Mouse (Mus musculus): ENCODE measurements around the gene Ampd3. TPM values are rescaled to one million over a fixed set of nuclear protein-coding genes. Genes with fewer than 3 reads are reported as not detected.

Gene Ampd3
- polyA plus RNA-seq, 1 experiment from 2014 or later: 8.5 TPM

- WGBS: 93% methylated on average over 11 of the region's 11 CpGs
- H3K4me3 ChIP-seq (replicated peaks; ENCODE audit: low read length): no peak overlapping the region
- H3K9ac ChIP-seq (replicated peaks; ENCODE audit: low read depth, low read length): no peak overlapping the region
- peaks cover 3% of the 10 kb centered on the region; the same call in 1 of the 2 replicates for H3K4me1 ChIP-seq (replicated peaks; ENCODE audit: control insufficient read depth, insufficient read depth, low read length)
- no peak overlapping the region for H3K27ac ChIP-seq (ENCODE audit: low read length)
- no peaks in the 10 kb centered on the region for H3K9me3 ChIP-seq (ENCODE audit: control insufficient read depth, low read length)
- no peak overlapping the region for H3K4me2 ChIP-seq (ENCODE audit: low read length)
- H3K27me3 ChIP-seq (replicated peaks; ENCODE audit: control insufficient read depth, insufficient read depth, low read length): no peaks in the 10 kb centered on the region
- ATAC-seq: no peak
- H3K36me3 ChIP-seq (ENCODE audit: control insufficient read depth, insufficient read depth): no peaks in the 10 kb centered on the region
Observed at GRCm38 (mm10) chr7:110818787-110819350, 50.9 kb downstream of the Ampd3 start.

DNA sequence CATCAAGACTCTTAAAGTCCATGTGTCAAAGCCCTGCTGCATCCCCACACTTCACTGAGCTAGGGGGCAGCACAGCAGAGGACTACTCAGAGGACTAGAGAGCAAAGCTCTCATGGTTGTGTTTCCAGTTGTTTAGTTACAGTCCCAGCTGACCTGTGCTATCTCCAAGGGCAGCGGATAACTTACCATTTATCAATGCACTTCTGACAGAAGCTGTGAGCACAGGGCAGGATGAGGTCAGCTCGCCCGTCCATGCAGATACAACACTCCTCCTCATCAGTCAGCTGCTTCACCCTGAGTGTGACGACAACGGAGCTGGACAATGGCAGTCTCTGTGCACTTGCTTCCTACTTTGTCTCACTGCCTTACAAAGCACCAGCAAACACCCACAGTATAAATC, 53.1 kb downstream of the Ampd3 start:
- no peak for ATAC-seq
- 59% methylated on average over 5 of the region's 5 CpGs for WGBS
- Histone ChIP-seq H3K4me3 (replicated peaks; ENCODE audit: low read length) (no peak overlapping the region), H3K9me3 (ENCODE audit: control insufficient read depth, low read length) (no peaks in the 10 kb centered on the region), H3K27me3 (replicated peaks; ENCODE audit: control insufficient read depth, insufficient read depth, low read length) (no peaks in the 10 kb centered on the region), H3K27ac (ENCODE audit: low read length) (no peak overlapping the region), H3K4me1 (replicated peaks; ENCODE audit: control insufficient read depth, insufficient read depth, low read length) (peaks cover 3% of the 10 kb centered on the region; the same call in 1 of the 2 replicates), H3K36me3 (ENCODE audit: control insufficient read depth, insufficient read depth) (peaks cover 7% of the 10 kb centered on the region), H3K4me2 (ENCODE audit: low read length) (no peak overlapping the region), H3K9ac (replicated peaks; ENCODE audit: low read depth, low read length) (no peak overlapping the region)

- Histone ChIP-seq H3K27me3 (replicated peaks; ENCODE audit: control insufficient read depth, insufficient read depth, low read length) (no peaks in the 10 kb centered on the region), H3K4me2 (ENCODE audit: low read length) (no peak overlapping the region), H3K4me1 (replicated peaks; ENCODE audit: control insufficient read depth, insufficient read depth, low read length) (peaks cover 3% of the 10 kb centered on the region; the same call in 1 of the 2 replicates), H3K9ac (replicated peaks; ENCODE audit: low read depth, low read length) (no peak overlapping the region), H3K9me3 (ENCODE audit: control insufficient read depth, low read length) (no peaks in the 10 kb centered on the region), H3K27ac (ENCODE audit: low read length) (no peak overlapping the region), H3K4me3 (replicated peaks; ENCODE audit: low read length) (no peak overlapping the region), H3K36me3 (ENCODE audit: control insufficient read depth, insufficient read depth) (peaks cover 7% of the 10 kb centered on the region)
- WGBS: 52% methylated on average over 3 of the region's 3 CpGs
- no peak for ATAC-seq
Observed at GRCm38 (mm10) chr7:110821653-110822052, 53.6 kb downstream of the Ampd3 start.

- Histone ChIP-seq H3K27me3 (replicated peaks; ENCODE audit: control insufficient read depth, insufficient read depth, low read length) (no peaks in the 10 kb centered on the region), H3K36me3 (ENCODE audit: control insufficient read depth, insufficient read depth) (peaks cover 7% of the 10 kb centered on the region), H3K9me3 (ENCODE audit: control insufficient read depth, low read length) (no peaks in the 10 kb centered on the region), H3K4me2 (ENCODE audit: low read length) (no peak overlapping the region), H3K27ac (ENCODE audit: low read length) (no peak overlapping the region), H3K4me1 (replicated peaks; ENCODE audit: control insufficient read depth, insufficient read depth, low read length) (peaks cover 3% of the 10 kb centered on the region; the same call in 1 of the 2 replicates), H3K4me3 (replicated peaks; ENCODE audit: low read length) (no peak overlapping the region), H3K9ac (replicated peaks; ENCODE audit: low read depth, low read length) (no peak overlapping the region)
- WGBS: 77% methylated on average over 4 of the region's 4 CpGs
- ATAC-seq: no peak
Observed at GRCm38 (mm10) chr7:110822055-110822454, 54.0 kb downstream of the Ampd3 start.

GRCm38 (mm10) chr7:110823076-110823475, 55.1 kb downstream of the Ampd3 start:
- H3K27ac ChIP-seq (ENCODE audit: low read length): no peak overlapping the region
- no peak overlapping the region for H3K4me3 ChIP-seq (replicated peaks; ENCODE audit: low read length)
- H3K9ac ChIP-seq (replicated peaks; ENCODE audit: low read depth, low read length): no peak overlapping the region
- whole genome bisulfite sequencing: 89% methylated on average over 8 of the region's 8 CpGs
- H3K36me3 ChIP-seq (ENCODE audit: control insufficient read depth, insufficient read depth): peaks cover 7% of the 10 kb centered on the region
- no peak for ATAC-seq
- H3K9me3 ChIP-seq (ENCODE audit: control insufficient read depth, low read length): no peaks in the 10 kb centered on the region
- H3K4me1 ChIP-seq (replicated peaks; ENCODE audit: control insufficient read depth, insufficient read depth, low read length): peaks cover 3% of the 10 kb centered on the region; the same call in 1 of the 2 replicates
- no peak overlapping the region for H3K4me2 ChIP-seq (ENCODE audit: low read length)
- H3K27me3 ChIP-seq (replicated peaks; ENCODE audit: control insufficient read depth, insufficient read depth, low read length): no peaks in the 10 kb centered on the region

- Histone ChIP-seq H3K27me3 (replicated peaks; ENCODE audit: control insufficient read depth, insufficient read depth, low read length) (no peaks in the 10 kb centered on the region), H3K36me3 (ENCODE audit: control insufficient read depth, insufficient read depth) (peaks cover 7% of the 10 kb centered on the region), H3K27ac (ENCODE audit: low read length) (no peak overlapping the region), H3K4me3 (replicated peaks; ENCODE audit: low read length) (no peak overlapping the region), H3K4me2 (ENCODE audit: low read length) (no peak overlapping the region), H3K9me3 (ENCODE audit: control insufficient read depth, low read length) (no peaks in the 10 kb centered on the region), H3K9ac (replicated peaks; ENCODE audit: low read depth, low read length) (no peak overlapping the region), H3K4me1 (replicated peaks; ENCODE audit: control insufficient read depth, insufficient read depth, low read length) (peaks cover 3% of the 10 kb centered on the region; the same call in 1 of the 2 replicates)
- whole genome bisulfite sequencing: 78% methylated on average over 4 of the region's 4 CpGs
- ATAC-seq: no peak
Observed at GRCm38 (mm10) chr7:110823593-110823992, 55.6 kb downstream of the Ampd3 start.

DNA sequence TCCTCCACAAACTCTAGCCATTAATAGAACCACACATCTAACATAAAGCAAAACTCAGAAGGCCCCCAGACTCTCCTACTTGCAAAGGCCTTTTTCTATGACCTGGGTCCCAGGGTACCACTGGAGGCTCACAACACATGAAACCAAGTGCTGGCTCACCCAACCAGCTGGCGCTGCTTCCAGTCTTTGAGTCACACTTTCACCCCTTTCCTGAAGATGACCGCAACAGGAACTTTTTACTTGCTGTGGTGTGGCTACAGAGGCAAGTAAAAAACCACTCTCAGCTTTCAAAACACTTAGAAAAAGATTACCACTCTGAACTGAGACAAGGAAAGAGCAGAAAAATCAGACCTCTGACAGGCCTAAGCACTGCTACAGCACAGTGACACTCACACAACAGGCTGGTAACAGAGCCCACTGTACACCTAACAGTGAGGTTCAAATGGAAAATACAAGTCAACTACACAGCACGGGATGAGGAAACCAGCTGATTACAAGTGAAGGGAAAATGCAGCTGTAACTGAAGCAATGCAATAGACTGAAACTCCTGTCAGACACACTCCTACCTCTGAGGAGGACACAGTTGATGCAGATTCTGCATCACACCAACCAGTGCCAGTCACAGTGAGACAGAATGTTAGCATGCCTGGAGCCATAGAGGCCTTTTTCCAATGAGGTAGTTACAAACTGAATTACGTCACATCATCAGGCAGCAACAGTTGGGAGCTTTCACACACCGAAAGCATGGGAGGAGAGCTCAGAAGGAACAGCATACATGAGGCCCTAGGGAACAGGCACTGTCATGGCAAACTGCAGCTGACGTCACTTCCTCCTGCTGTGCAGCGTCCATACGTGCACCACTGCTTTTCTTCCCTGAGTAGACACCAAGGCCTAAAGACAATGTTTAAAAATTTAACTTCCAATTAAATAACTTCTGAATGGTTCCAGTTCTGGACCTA, 56.3 kb downstream of the Ampd3 start:
- Histone ChIP-seq H3K27me3 (replicated peaks; ENCODE audit: control insufficient read depth, insufficient read depth, low read length) (no peaks in the 10 kb centered on the region), H3K9me3 (ENCODE audit: control insufficient read depth, low read length) (no peaks in the 10 kb centered on the region), H3K4me2 (ENCODE audit: low read length) (no peak overlapping the region), H3K4me3 (replicated peaks; ENCODE audit: low read length) (no peak overlapping the region), H3K36me3 (ENCODE audit: control insufficient read depth, insufficient read depth) (peaks cover 7% of the 10 kb centered on the region), H3K4me1 (replicated peaks; ENCODE audit: control insufficient read depth, insufficient read depth, low read length) (peaks cover 3% of the 10 kb centered on the region; the same call in 1 of the 2 replicates), H3K27ac (ENCODE audit: low read length) (no peak overlapping the region), H3K9ac (replicated peaks; ENCODE audit: low read depth, low read length) (no peak overlapping the region)
- WGBS: 90% methylated on average over 8 of the region's 8 CpGs
- no peak for ATAC-seq

DNA sequence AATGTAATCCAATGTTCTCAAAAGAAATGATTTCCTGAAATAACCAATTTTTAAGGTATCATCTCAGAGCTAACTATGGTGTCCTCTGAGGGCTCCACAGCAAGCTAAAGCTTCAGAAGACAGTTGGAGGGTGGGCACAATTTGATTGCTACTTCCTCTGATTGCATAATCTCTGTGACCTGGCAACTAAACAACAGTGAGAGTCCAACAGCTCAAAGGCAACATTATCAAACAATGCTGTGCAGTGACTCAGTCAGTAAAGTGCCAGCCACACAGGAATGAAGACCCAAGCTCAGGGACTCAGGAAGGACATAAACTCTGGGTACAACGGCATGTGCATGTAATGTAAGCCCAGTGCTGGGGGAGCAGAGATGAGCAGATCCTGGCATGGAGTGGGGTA, 65.0 kb downstream of the Ampd3 start:
- H3K27ac ChIP-seq (ENCODE audit: low read length): no peak overlapping the region
- no peak for ATAC-seq
- H3K27me3 ChIP-seq (replicated peaks; ENCODE audit: control insufficient read depth, insufficient read depth, low read length): no peaks in the 10 kb centered on the region
- no peaks in the 10 kb centered on the region for H3K9me3 ChIP-seq (ENCODE audit: control insufficient read depth, low read length)
- 91% methylated on average over 1 of the region's 1 CpGs for WGBS
- no peaks in the 10 kb centered on the region; the same call in 1 of the 2 replicates for H3K36me3 ChIP-seq (ENCODE audit: control insufficient read depth, insufficient read depth)
- H3K9ac ChIP-seq (replicated peaks; ENCODE audit: low read depth, low read length): no peak overlapping the region
- no peaks in the 10 kb centered on the region for H3K4me1 ChIP-seq (replicated peaks; ENCODE audit: control insufficient read depth, insufficient read depth, low read length)
- H3K4me2 ChIP-seq (ENCODE audit: low read length): no peak overlapping the region
- no peak overlapping the region for H3K4me3 ChIP-seq (replicated peaks; ENCODE audit: low read length)

DNA sequence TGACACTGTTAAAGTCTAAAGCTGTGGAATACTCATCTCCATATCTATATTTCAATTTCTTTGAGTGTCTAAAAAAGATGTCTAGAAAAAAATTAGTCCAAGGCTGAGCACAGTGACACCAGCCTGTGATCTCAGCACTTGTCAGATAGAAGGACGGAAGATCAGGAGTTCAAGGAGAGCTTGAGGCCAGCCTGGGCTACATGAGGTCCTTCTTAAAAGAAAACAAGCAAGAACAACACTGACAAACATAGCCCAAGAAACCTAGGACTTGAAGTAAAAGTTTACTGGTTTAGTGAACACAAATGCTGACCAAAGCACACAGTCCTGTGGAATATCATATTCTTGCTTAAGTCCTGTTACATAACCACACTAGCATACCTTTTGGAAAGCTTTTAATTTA, 66.0 kb downstream of the Ampd3 start:
- H3K4me1 ChIP-seq (replicated peaks; ENCODE audit: control insufficient read depth, insufficient read depth, low read length): no peaks in the 10 kb centered on the region
- H3K4me3 ChIP-seq (replicated peaks; ENCODE audit: low read length): no peak overlapping the region
- no peak for ATAC-seq
- H3K9me3 ChIP-seq (ENCODE audit: control insufficient read depth, low read length): no peaks in the 10 kb centered on the region
- 100% methylated on average over 1 of the region's 1 CpGs for WGBS
- no peaks in the 10 kb centered on the region for H3K36me3 ChIP-seq (ENCODE audit: control insufficient read depth, insufficient read depth)
- H3K27me3 ChIP-seq (replicated peaks; ENCODE audit: control insufficient read depth, insufficient read depth, low read length): no peaks in the 10 kb centered on the region
- no peak overlapping the region for H3K9ac ChIP-seq (replicated peaks; ENCODE audit: low read depth, low read length)
- H3K27ac ChIP-seq (ENCODE audit: low read length): no peak overlapping the region
- H3K4me2 ChIP-seq (ENCODE audit: low read length): no peak overlapping the region
